Mouse (Mus musculus) midbrain, postnatal 0 days (tissue): Measurements from ENCODE around the gene Gm17428. TPM values are rescaled to one million over a fixed set of nuclear protein-coding genes. Genes with fewer than 3 reads are reported as not detected.

Source experiments
- ATAC-seq: fragments of 200-750 bp; cut with Nextera tagmentation; 2 replicates; pipeline ENCODE4 v1.8.0; 2017; ENCODE audit warnings: moderate number of reproducible peaks, mild to moderate bottlenecking, moderate TSS enrichment, moderate library complexity; ENCODE audit not compliant: low FRiP score
- DNase-seq: peaks from one replicate; pipeline ENCODE4 v3.0.0-alpha.2; 2015; ENCODE audit warnings: low spot score
- H3K27ac ChIP-seq: fragments of 300-500 bp; sonication (generic); 2 replicates; pipeline ENCODE4 v1.5.1; 2014; ENCODE audit warnings: low read depth, mild to moderate bottlenecking, low read length, mixed read lengths
- H3K27me3 ChIP-seq: fragments of 300-500 bp; sonication (generic); 2 replicates; pipeline ENCODE4 v1.6.1; 2014; ENCODE audit warnings: low read length, control low read depth, mixed read lengths; ENCODE audit not compliant: insufficient read depth
- H3K36me3 ChIP-seq: fragments of 300-500 bp; sonication (generic); 2 replicates; pipeline ENCODE4 v1.6.1; 2014; ENCODE audit warnings: low read length, control low read depth, mixed read lengths; ENCODE audit not compliant: insufficient read depth
- H3K4me1 ChIP-seq: fragments of 300-500 bp; sonication (generic); 2 replicates; pipeline ENCODE4 v1.6.1; 2014; ENCODE audit warnings: mild to moderate bottlenecking, control low read depth, antibody characterized with exemption, low read length, mixed read lengths; ENCODE audit not compliant: insufficient read depth
- H3K4me2 ChIP-seq: fragments of 300-500 bp; sonication (generic); 2 replicates; pipeline ENCODE4 v1.6.1; 2014; ENCODE audit warnings: low read depth, mild to moderate bottlenecking, low read length, mixed read lengths; ENCODE audit not compliant: poor library complexity, severe bottlenecking
- H3K4me3 ChIP-seq: fragments of 300-500 bp; sonication (generic); 2 replicates; pipeline ENCODE4 v1.5.1; 2014; ENCODE audit warnings: low read depth, mild to moderate bottlenecking, low read length, moderate library complexity
- H3K9ac ChIP-seq: fragments of 300-500 bp; sonication (generic); replicated peaks from 2 replicates; pipeline ENCODE4 v1.6.1; 2014; ENCODE audit warnings: mild to moderate bottlenecking, low read length, moderate library complexity, mixed read lengths; ENCODE audit not compliant: poor library complexity, severe bottlenecking
- H3K9me3 ChIP-seq: fragments of 300-500 bp; sonication (generic); 2 replicates; pipeline ENCODE4 v1.6.1; 2016; ENCODE audit warnings: low read length, control low read depth
- CTCF ChIP-seq: IDR thresholded peaks from 2 replicates; pipeline ENCODE4 v1.5.1; 2016; ENCODE audit warnings: antibody characterized with exemption, mild to moderate bottlenecking
- WGBS: fragments of 180-500 bp; shearing (Covaris S2); extraction: QIAGEN DNeasy Blood & Tissue Kit; methylation state at CpG from one replicate; pipeline ENCODE4 v1.1.7; 2014; 5-methylcytosine and 5-hydroxymethylcytosine counted together
- polyA plus RNA-seq: library from polyadenylated mRNA; unstranded; fragments of >200 nt; fragmentation: Nextera tagmentation; extraction: Ambion mirVana; gene quantifications from 2 replicates; pipeline ENCODE4 v1.2.1, GENCODE M21; 2015
- total RNA-seq: library from RNA; depleted of rRNA; stranded (reverse); fragments of >200 nt; gene quantifications from 2 replicates; pipeline ENCODE4 v1.2.3, GENCODE M21; 2014

Gene Gm17428
- total and polyA plus RNA-seq, 2 experiments from 2014 or later, result not detected

DNA sequence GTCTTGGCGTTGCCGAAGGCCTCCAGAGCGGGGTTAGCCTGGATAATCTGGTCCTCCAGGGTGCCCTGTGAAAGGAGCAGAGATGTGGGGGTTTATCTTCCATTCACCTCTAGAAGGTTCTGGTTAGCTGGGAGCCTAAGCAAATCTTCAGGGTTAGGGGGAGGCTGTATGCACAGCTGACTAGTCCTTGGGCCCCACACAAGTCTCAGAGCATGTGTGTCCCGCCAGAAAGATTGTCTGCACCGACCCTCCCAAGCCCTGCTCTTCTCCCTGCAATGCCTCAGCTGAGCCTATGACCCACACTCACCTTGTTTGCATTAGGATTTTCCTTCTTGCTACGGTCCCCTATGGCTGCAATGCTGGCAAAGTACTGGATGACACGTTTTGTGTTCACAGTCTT lies 14.0 kb upstream of the Gm17428 start:
- WGBS, result 85% methylated on average over 7 of the region's 7 CpGs

GRCm38 (mm10) chr14:54963727-54964126 lies 13.0 kb upstream of the Gm17428 start:
- Histone ChIP-seq H3K9me3 (no peaks in the 10 kb centered on the region), H3K27me3 (no peaks in the 10 kb centered on the region), H3K27ac (no peak overlapping the region), H3K4me1 (no peaks in the 10 kb centered on the region), H3K4me2 (no peak overlapping the region), H3K4me3 (no peak overlapping the region), H3K9ac (no peak overlapping the region), H3K36me3 (no peaks in the 10 kb centered on the region)
- no peak for TF ChIP-seq CTCF
- 84% methylated on average over 11 of the region's 11 CpGs for WGBS
- DNase-seq (no peak), ATAC-seq (no peak)

More for the DNA sequence above, 14.0 kb upstream of the Gm17428 start:
- no peak for DNase-seq
- no peaks in the 10 kb centered on the region for H3K36me3 ChIP-seq
- no peak for TF ChIP-seq CTCF
- no peaks in the 10 kb centered on the region for H3K4me1 ChIP-seq
- H3K4me2 ChIP-seq, result no peak overlapping the region
- H3K27ac ChIP-seq, result no peak overlapping the region
- no peaks in the 10 kb centered on the region for H3K27me3 ChIP-seq
- no peaks in the 10 kb centered on the region for H3K9me3 ChIP-seq
- H3K4me3 ChIP-seq, result no peak overlapping the region
- H3K9ac ChIP-seq, result no peak overlapping the region
- ATAC-seq, result no peak

- 86% methylated on average over 15 of the region's 15 CpGs for WGBS
- H3K4me2 ChIP-seq, result no peak overlapping the region
- no peak overlapping the region for H3K9ac ChIP-seq
- ATAC-seq (no peak), DNase-seq (no peak)
- no peaks in the 10 kb centered on the region for H3K9me3 ChIP-seq
- H3K4me3 ChIP-seq, result no peak overlapping the region
- H3K27me3 ChIP-seq, result no peaks in the 10 kb centered on the region
- no peak for TF ChIP-seq CTCF
- H3K4me1 ChIP-seq, result no peaks in the 10 kb centered on the region
- H3K27ac ChIP-seq, result no peak overlapping the region
- H3K36me3 ChIP-seq, result no peaks in the 10 kb centered on the region
These were observed 11.7 kb upstream of the Gm17428 start for GRCm38 (mm10) chr14:54965044-54965443.

DNA sequence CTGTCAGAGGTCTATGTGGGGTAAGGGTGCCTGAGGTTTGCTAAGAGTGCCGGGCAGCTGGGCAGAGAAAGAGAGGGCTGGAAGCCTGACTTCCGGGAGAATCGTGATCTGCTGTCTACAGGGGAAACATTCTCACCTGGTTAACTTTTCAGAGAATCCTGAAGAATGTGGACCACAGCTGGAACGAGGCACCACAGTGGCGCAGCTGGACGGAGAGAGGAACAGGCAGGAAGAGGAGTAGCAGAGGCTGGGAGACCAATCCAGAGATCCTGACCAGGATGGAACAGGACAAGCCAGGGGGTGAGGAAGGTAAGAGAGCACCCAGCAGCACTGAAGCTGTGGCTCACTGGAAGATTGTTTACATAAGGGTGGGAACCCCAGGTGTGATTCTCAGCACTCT lies 11.1 kb upstream of the Gm17428 start:
- Histone ChIP-seq H3K4me3 (no peak overlapping the region), H3K9me3 (no peaks in the 10 kb centered on the region), H3K36me3 (no peaks in the 10 kb centered on the region), H3K9ac (no peak overlapping the region), H3K4me2 (no peak overlapping the region), H3K4me1 (no peaks in the 10 kb centered on the region), H3K27ac (no peak overlapping the region), H3K27me3 (no peaks in the 10 kb centered on the region)
- no peak for TF ChIP-seq CTCF
- ATAC-seq (no peak), DNase-seq (no peak)
- WGBS, result 79% methylated on average over 6 of the region's 6 CpGs

DNA sequence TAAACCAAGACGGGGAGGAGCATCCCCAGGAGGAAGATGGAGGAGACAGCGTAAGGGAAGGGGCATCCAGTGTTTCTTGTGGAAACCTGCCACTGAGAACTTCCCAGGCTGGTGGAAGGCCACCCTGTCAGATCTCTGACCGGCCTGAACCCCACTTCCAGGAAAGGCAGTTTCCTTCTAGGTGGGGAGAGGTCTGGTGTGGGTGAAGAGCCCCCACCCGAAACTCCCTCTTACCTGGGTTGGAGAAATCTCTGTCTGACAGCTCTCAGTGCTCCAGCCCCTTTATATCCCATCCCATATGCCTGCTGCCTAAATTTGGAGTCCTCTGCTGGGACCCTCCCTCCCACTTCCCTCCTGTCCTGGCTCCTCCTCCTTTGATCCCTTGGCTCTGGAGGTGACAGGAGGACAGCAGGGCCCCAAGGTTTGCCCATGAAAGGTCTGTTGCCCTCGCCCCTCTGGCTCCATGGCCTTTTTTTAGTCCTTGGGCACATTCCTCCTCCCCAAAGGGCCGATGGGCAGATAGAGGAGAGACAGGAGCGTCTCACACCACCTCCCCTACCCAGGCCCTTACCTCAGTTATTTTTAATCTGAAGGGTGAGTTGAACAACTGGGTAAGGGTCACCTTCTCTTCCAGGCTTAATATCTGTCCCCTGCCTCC lies 10.3 kb upstream of the Gm17428 start, which contains the start of gene Myh6:
TSS of gene Myh6 (minus strand) at position 608 of the 658 bp plus-strand sequence.
- H3K4me1 ChIP-seq, result no peaks in the 10 kb centered on the region

DNA sequence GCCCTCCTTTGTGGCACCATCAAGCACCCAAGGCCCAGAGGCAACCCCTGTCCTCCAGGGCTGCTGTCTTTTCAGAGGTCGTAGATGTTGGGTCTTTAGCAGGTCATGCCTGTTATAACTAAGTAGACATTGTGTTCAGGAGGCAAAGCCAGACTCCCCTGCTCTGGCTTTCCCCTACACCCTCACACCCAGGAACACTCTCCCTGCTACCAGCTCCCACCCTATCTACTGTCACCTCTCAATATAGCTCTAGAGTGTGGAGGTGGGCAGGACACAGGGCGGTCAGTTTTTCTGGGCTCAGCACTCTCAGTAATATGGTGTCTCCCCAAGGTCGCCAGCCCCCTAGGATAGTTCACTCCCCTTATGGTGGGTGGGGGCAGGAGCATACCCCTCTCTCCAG lies 8.9 kb upstream of the Gm17428 start:
- ATAC-seq (no peak), DNase-seq (no peak)
- 89% methylated on average over 3 of the region's 3 CpGs for WGBS
- no peaks in the 10 kb centered on the region for H3K36me3 ChIP-seq
- H3K9ac ChIP-seq, result no peak overlapping the region
- H3K9me3 ChIP-seq, result no peaks in the 10 kb centered on the region
- H3K27me3 ChIP-seq, result no peaks in the 10 kb centered on the region
- H3K4me3 ChIP-seq, result no peak overlapping the region
- H3K4me1 ChIP-seq, result no peaks in the 10 kb centered on the region
- H3K27ac ChIP-seq, result no peak overlapping the region
- no peak overlapping the region for H3K4me2 ChIP-seq
- TF ChIP-seq CTCF, result no peak

More for the DNA sequence above, 10.3 kb upstream of the Gm17428 start, which contains the start of gene Myh6:
- H3K9me3 ChIP-seq, result no peaks in the 10 kb centered on the region
- no peak within 1 kb of the TSS for H3K9ac ChIP-seq
- ATAC-seq (no peak), DNase-seq (no peak)
- no peak within 1 kb of the TSS for H3K4me3 ChIP-seq
- H3K27ac ChIP-seq, result no peak within 1 kb of the TSS
- 74% methylated on average over 7 of the region's 7 CpGs for WGBS
- no peaks in the 10 kb centered on the region for H3K27me3 ChIP-seq
- TF ChIP-seq CTCF, result no peak
- no peaks in the 10 kb centered on the region for H3K36me3 ChIP-seq
- H3K4me2 ChIP-seq, result no peak within 1 kb of the TSS
